Mouse (Mus musculus): Measurements from ENCODE around the gene Vapa. TPM values are rescaled to one million over a fixed set of nuclear protein-coding genes. Genes with fewer than 3 reads are reported as not detected.

Gene Vapa
- total and polyA plus RNA-seq, 3 experiments = 56.7 to 507 (median 85.3) TPM

DNA sequence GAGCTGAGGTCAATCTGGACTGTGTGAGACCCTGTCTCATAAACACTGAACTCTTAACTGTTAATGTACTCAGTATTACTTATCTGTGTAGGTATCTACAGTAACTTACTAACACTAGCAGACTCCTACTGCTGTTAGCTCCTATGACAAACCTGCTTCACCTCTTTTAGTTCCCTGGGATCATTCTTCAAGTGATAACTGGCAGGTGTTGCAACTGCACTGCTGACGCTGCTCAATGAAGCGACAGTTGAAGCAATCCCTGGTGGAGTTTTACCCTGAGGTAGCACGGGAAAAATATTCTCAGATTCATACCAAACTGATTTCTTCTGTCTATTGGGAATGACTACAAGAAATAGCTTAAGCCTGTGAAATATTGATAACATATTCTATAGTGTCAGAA is 26.5 kb downstream of the Vapa start:
- peaks cover 0 to 47% of the 10 kb centered on the region in 2 experiments; a peak in 3 of 4 replicates for H3K36me3 ChIP-seq (ENCODE audit: control insufficient read depth in 1 of 2, insufficient read depth in 2 of 2, low read length in 2 of 2)
- H3K27ac ChIP-seq (ENCODE audit: control insufficient read depth, low read depth, low read length) = no peak overlapping the region
- no peak overlapping the region for H3K4me3 ChIP-seq (ENCODE audit: control insufficient read depth in 1 of 2, insufficient read depth in 1 of 2, low read depth in 2 of 2, low read length in 2 of 2)
- no peaks in the 10 kb centered on the region for H3K9me3 ChIP-seq (replicated peaks; ENCODE audit: insufficient read depth, low read length)
- TF ChIP-seq UBTF (IDR thresholded peaks at IDR 0.05; ENCODE audit: borderline replicate concordance, insufficient read depth, low read depth, low read length) (no peak), BHLHE40 (IDR thresholded peaks at IDR 0.05; ENCODE audit: borderline replicate concordance, low read depth, low read length) (no peak)
- no peak overlapping the region for H3K9ac ChIP-seq (ENCODE audit: control insufficient read depth, low read depth, low read length, poor library complexity, severe bottlenecking)
- H3K4me1 ChIP-seq (ENCODE audit: control insufficient read depth in 1 of 2, insufficient read depth in 2 of 2, low read length in 2 of 2) = no peaks in the 10 kb centered on the region
- no peak for DNase-seq (ENCODE audit: low read depth, low spot score)
- no peaks in the 10 kb centered on the region for H3K27me3 ChIP-seq (ENCODE audit: control insufficient read depth in 1 of 2, insufficient read depth in 2 of 2, low read length in 2 of 2)
- H3K79me2 ChIP-seq (ENCODE audit: control insufficient read depth, insufficient read depth, low read length, poor library complexity) = peaks cover 8% of the 10 kb centered on the region

GRCm38 (mm10) chr17:65581440-65581839 is 31.9 kb downstream of the Vapa start:
- H3K27ac ChIP-seq (ENCODE audit: control insufficient read depth, low read depth, low read length) = no peak overlapping the region

GRCm38 (mm10) chr17:65579766-65580165 is 33.6 kb downstream of the Vapa start:
- TF ChIP-seq MYC (IDR thresholded peaks at IDR 0.05; ENCODE audit: low read depth, low read length) (no peak), SMC3 (IDR thresholded peaks at IDR 0.05; ENCODE audit: low read depth, low read length) (no peak), TCF12 (IDR thresholded peaks at IDR 0.05; ENCODE audit: low read depth, low read length) (no peak), MAZ (IDR thresholded peaks at IDR 0.05; ENCODE audit: low read depth, low read length) (no peak), GATA1 (IDR thresholded peaks at IDR 0.05; ENCODE audit: low read depth, low read length) (no peak), BHLHE40 (IDR thresholded peaks at IDR 0.05; ENCODE audit: borderline replicate concordance, low read depth, low read length) (no peak), USF2 (IDR thresholded peaks at IDR 0.05; ENCODE audit: borderline replicate concordance in 1 of 2, insufficient read depth in 1 of 2, low read depth in 1 of 2, low read length in 2 of 2) (no peak), MYB (IDR thresholded peaks at IDR 0.05; ENCODE audit: low read depth, low read length) (no peak), ZMIZ1 (IDR thresholded peaks at IDR 0.05; ENCODE audit: low read depth, low read length) (no peak), JUND (IDR thresholded peaks at IDR 0.05; ENCODE audit: low read depth, low read length) (no peak)
- H3K36me3 ChIP-seq (ENCODE audit: control insufficient read depth in 1 of 2, insufficient read depth in 2 of 2, low read length in 2 of 2) = peaks cover 0 to 30% of the 10 kb centered on the region in 2 experiments; a peak in 3 of 4 replicates
- no peak overlapping the region for H3K9ac ChIP-seq (ENCODE audit: control insufficient read depth, low read depth, low read length, poor library complexity, severe bottlenecking)

More at GRCm38 (mm10) chr17:65581440-65581839, 31.9 kb downstream of the Vapa start:
- H3K4me1 ChIP-seq (ENCODE audit: control insufficient read depth in 1 of 2, insufficient read depth in 2 of 2, low read length in 2 of 2) = no peaks in the 10 kb centered on the region
- H3K79me2 ChIP-seq (ENCODE audit: control insufficient read depth, insufficient read depth, low read length, poor library complexity) = peaks cover 5% of the 10 kb centered on the region
- H3K9me3 ChIP-seq (replicated peaks; ENCODE audit: insufficient read depth, low read length) = no peaks in the 10 kb centered on the region
- H3K4me3 ChIP-seq (ENCODE audit: control insufficient read depth in 1 of 2, insufficient read depth in 1 of 2, low read depth in 2 of 2, low read length in 2 of 2) = no peak overlapping the region
- peaks cover 0 to 37% of the 10 kb centered on the region in 2 experiments; a peak in 3 of 4 replicates for H3K36me3 ChIP-seq (ENCODE audit: control insufficient read depth in 1 of 2, insufficient read depth in 2 of 2, low read length in 2 of 2)
- no peak for DNase-seq (ENCODE audit: low read depth, low spot score)
- H3K9ac ChIP-seq (ENCODE audit: control insufficient read depth, low read depth, low read length, poor library complexity, severe bottlenecking) = no peak overlapping the region
- no peaks in the 10 kb centered on the region for H3K27me3 ChIP-seq (ENCODE audit: control insufficient read depth in 1 of 2, insufficient read depth in 2 of 2, low read length in 2 of 2)
- TF ChIP-seq SMC3 (IDR thresholded peaks at IDR 0.05; ENCODE audit: low read depth, low read length) = no peak
- TF ChIP-seq MXI1 (IDR thresholded peaks at IDR 0.05; ENCODE audit: low read depth, low read length) = no peak
- TF ChIP-seq E2F4 (IDR thresholded peaks at IDR 0.05; ENCODE audit: borderline replicate concordance, low read depth, low read length) = no peak
- no peak for TF ChIP-seq JUND (IDR thresholded peaks at IDR 0.05; ENCODE audit: low read depth, low read length)
- no peak for TF ChIP-seq ETS1 (IDR thresholded peaks at IDR 0.05; ENCODE audit: low read depth, low read length)
- TF ChIP-seq NELFE (IDR thresholded peaks at IDR 0.05; ENCODE audit: low read depth, low read length) = no peak
- no peak for TF ChIP-seq NRF1 (IDR thresholded peaks at IDR 0.05; ENCODE audit: insufficient read depth, low read depth, low read length, poor library complexity, severe bottlenecking)
- TF ChIP-seq TCF12 (IDR thresholded peaks at IDR 0.05; ENCODE audit: low read depth, low read length) = no peak
- no peak for TF ChIP-seq UBTF (IDR thresholded peaks at IDR 0.05; ENCODE audit: borderline replicate concordance, insufficient read depth, low read depth, low read length)
- TF ChIP-seq ZKSCAN1 (IDR thresholded peaks at IDR 0.05; ENCODE audit: low read depth, low read length) = no peak
- TF ChIP-seq CHD2 (IDR thresholded peaks at IDR 0.05; ENCODE audit: low read length) = no peak
- TF ChIP-seq TBP (IDR thresholded peaks at IDR 0.05; ENCODE audit: low read depth, low read length) = no peak
- no peak for TF ChIP-seq RAD21 (IDR thresholded peaks at IDR 0.05; ENCODE audit: low read depth, low read length)
- no peak for TF ChIP-seq MAFK (IDR thresholded peaks at IDR 0.05; ENCODE audit: borderline replicate concordance, low read depth, low read length)
- TF ChIP-seq TAL1 (IDR thresholded peaks at IDR 0.05; ENCODE audit: low read length) = no peak
- TF ChIP-seq MAX (IDR thresholded peaks at IDR 0.05; ENCODE audit: low read length) = no peak
- no peak for TF ChIP-seq HCFC1 (IDR thresholded peaks at IDR 0.05; ENCODE audit: low read depth, low read length)
- TF ChIP-seq MYB (IDR thresholded peaks at IDR 0.05; ENCODE audit: low read depth, low read length) = no peak
- TF ChIP-seq EP300 (IDR thresholded peaks at IDR 0.05; ENCODE audit: low read depth in 1 of 2, low read length in 2 of 2) = no peak
- TF ChIP-seq ZC3H11A (IDR thresholded peaks at IDR 0.05; ENCODE audit: low read depth, low read length) = no peak

More at GRCm38 (mm10) chr17:65579766-65580165, 33.6 kb downstream of the Vapa start:
- H3K9me3 ChIP-seq (replicated peaks; ENCODE audit: insufficient read depth, low read length) = no peaks in the 10 kb centered on the region
- no peaks in the 10 kb centered on the region for H3K27me3 ChIP-seq (ENCODE audit: control insufficient read depth in 1 of 2, insufficient read depth in 2 of 2, low read length in 2 of 2)
- no peaks in the 10 kb centered on the region for H3K79me2 ChIP-seq (ENCODE audit: control insufficient read depth, insufficient read depth, low read length, poor library complexity)
- H3K4me3 ChIP-seq (ENCODE audit: control insufficient read depth in 1 of 2, insufficient read depth in 1 of 2, low read depth in 2 of 2, low read length in 2 of 2) = no peak overlapping the region
- no peak for DNase-seq (ENCODE audit: low read depth, low spot score)
- H3K27ac ChIP-seq (ENCODE audit: control insufficient read depth, low read depth, low read length) = no peak overlapping the region
- H3K4me1 ChIP-seq (ENCODE audit: control insufficient read depth in 1 of 2, insufficient read depth in 2 of 2, low read length in 2 of 2) = no peaks in the 10 kb centered on the region
